Mouse (Mus musculus) central nervous system, embryonic 11.5 days (tissue): ENCODE results near the gene Prune1. TPM values are rescaled to one million over a fixed set of nuclear protein-coding genes. Genes with fewer than 3 reads are reported as not detected.

Source experiments
- polyA plus RNA-seq: library from polyadenylated mRNA; depleted of rRNA; stranded (reverse); fragments of >200 nt; gene quantifications from 2 replicates; pipeline ENCODE4 v1.2.3, GENCODE M21; 2012; rRNA removed

Prune1 gene
- polyA plus RNA-seq, result 24.0 and 29.2 TPM in 2 replicates

GRCm38 (mm10) chr3:95281216-95282126, at the start of gene Prune1, which contains the start of gene Mindy1:
TSS of gene Prune1 (minus strand) at chr3:95282076.
TSS of gene Mindy1 (plus strand) at chr3:95281345.

GRCm38 (mm10) chr3:95314486-95315093, 32.7 kb upstream of the Prune1 start, which contains the start of gene Cers2:
TSS of gene Cers2 (plus strand) at chr3:95314791.

GRCm38 (mm10) chr3:95307100-95307499, 25.2 kb upstream of the Prune1 start, which contains the start of gene Anxa9:
TSS of gene Anxa9 (minus strand) at chr3:95307176.

GRCm38 (mm10) chr3:95250783-95251424, 31.0 kb downstream of the Prune1 start, which contains the start of gene Bnipl:
TSS of gene Bnipl (minus strand) at chr3:95251193.

GRCm38 (mm10) chr3:95241498-95241897, 40.4 kb downstream of the Prune1 start, which contains the start of gene Gm128:
TSS of gene Gm128 (minus strand) at chr3:95241598.

GRCm38 (mm10) chr3:95231298-95232221, 50.3 kb downstream of the Prune1 start, which contains the start of gene Mllt11:
TSS of gene Mllt11 (minus strand) at chr3:95232171.

GRCm38 (mm10) chr3:95228148-95228893, 53.6 kb downstream of the Prune1 start, which contains the start of gene Cdc42se1:
TSS of gene Cdc42se1 (plus strand) at chr3:95228732.

GRCm38 (mm10) chr3:95217255-95218134, 64.4 kb downstream of the Prune1 start, which contains the start of gene Gabpb2:
TSS of gene Gabpb2 (minus strand) at chr3:95217916.

Other genes with a start within 250 kb of the Prune1 start
- gene Psmd4, start 239.5 kb downstream of the Prune1 start, polyA plus RNA-seq, result 271 and 275 TPM in 2 replicates
- gene Pip5k1a, start 175.1 kb downstream of the Prune1 start, polyA plus RNA-seq, result 33.8 and 81.9 TPM in 2 replicates
- 193 and 212 TPM in 2 replicates for gene Vps72, start 171.1 kb downstream of the Prune1 start, polyA plus RNA-seq
- gene Tmod4, start 157.6 kb downstream of the Prune1 start, polyA plus RNA-seq, result 1.0 and 2.2 TPM in 2 replicates
- 115 and 209 TPM in 2 replicates for gene Scnm1, start 148.1 kb downstream of the Prune1 start, polyA plus RNA-seq
- gene Lysmd1, start 148.0 kb downstream of the Prune1 start, polyA plus RNA-seq, result 11.6 and 14.4 TPM in 2 replicates
- gene Tnfaip8l2, start 139.7 kb downstream of the Prune1 start, polyA plus RNA-seq, result 1.4 and 1.6 TPM in 2 replicates
- gene Sema6c, start 121.6 kb downstream of the Prune1 start, polyA plus RNA-seq, result 64.4 and 77.1 TPM in 2 replicates
- gene Gabpb2, start 64.2 kb downstream of the Prune1 start, polyA plus RNA-seq, result 28.3 and 30.4 TPM in 2 replicates
- gene Cdc42se1, start 53.3 kb downstream of the Prune1 start, polyA plus RNA-seq, result 62.7 and 103 TPM in 2 replicates
- 134 and 151 TPM in 2 replicates for gene Mllt11, start 49.9 kb downstream of the Prune1 start, polyA plus RNA-seq
- gene Gm128, start 40.5 kb downstream of the Prune1 start, polyA plus RNA-seq, result 0.22 and 0.53 TPM in 2 replicates
- 0.80 and 1.3 TPM in 2 replicates for gene Bnipl, start 30.9 kb downstream of the Prune1 start, polyA plus RNA-seq
- 30.3 and 35.1 TPM in 2 replicates for gene Mindy1, start 731 bp downstream of the Prune1 start, polyA plus RNA-seq
- gene Anxa9, start 25.1 kb upstream of the Prune1 start, polyA plus RNA-seq, result 2.6 and 2.8 TPM in 2 replicates
- 69.3 and 111 TPM in 2 replicates for gene Cers2, start 32.7 kb upstream of the Prune1 start, polyA plus RNA-seq
- gene Setdb1, start 75.1 kb upstream of the Prune1 start, polyA plus RNA-seq, result 62.2 and 65.8 TPM in 2 replicates
- not detected in 2 replicates for gene 4930558C23Rik, start 120.8 kb upstream of the Prune1 start, polyA plus RNA-seq
- gene Arnt, start 152.3 kb upstream of the Prune1 start, polyA plus RNA-seq, result 30.4 and 39.4 TPM in 2 replicates
- gene Ctsk, start 217.2 kb upstream of the Prune1 start, polyA plus RNA-seq, result 8.1 and 10.8 TPM in 2 replicates
- 7.9 and 10.8 TPM in 2 replicates for gene Ctss, start 244.7 kb upstream of the Prune1 start, polyA plus RNA-seq